Mouse (Mus musculus): ENCODE measurements at regions not wholly inside any gene's neighbourhood (a gene's known extent, or its start where the extent isn't known, plus 50 kb on each side); places are given as distances from the start of the nearest gene placed in this dataset.

DNA sequence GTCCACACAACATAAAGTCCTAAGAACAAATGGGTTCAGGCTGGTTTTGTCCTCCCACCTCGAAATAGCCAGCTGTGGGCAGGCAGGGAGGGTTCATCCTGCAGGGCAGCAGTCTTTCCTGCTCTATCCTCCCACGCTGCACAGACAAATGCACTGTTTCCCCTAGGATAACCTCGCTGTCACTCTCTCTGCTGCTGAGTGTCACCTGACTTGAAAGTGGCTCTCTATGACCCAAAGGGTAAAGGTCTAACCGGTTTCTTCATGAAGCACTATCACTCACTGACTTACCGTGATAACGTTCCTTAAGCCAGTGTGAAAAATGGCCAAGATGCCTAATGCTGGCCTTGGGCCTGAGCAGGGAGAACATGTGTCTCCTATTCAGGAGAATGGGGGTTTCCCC lies 78.2 kb upstream of the Spdye4c start:
- Histone ChIP-seq H3K9me3 (no peaks in the 10 kb centered on the region), H3K4me1 (0 out of 2 replicates have a peak, but pooled peaks cover 4% of the 10 kb centered on the region), H3K27me3 (ENCODE audit: poor library complexity, severe bottlenecking) (no peaks in the 10 kb centered on the region), H3K4me3 (no peak overlapping the region), H3K36me3 (replicated peaks) (no peaks in the 10 kb centered on the region), H3K27ac (no peak overlapping the region)
- WGBS, result 83% methylated on average over 6 of the region's 6 CpGs
- no peak for DNase-seq (ENCODE audit: extremely low spot score, low spot score)

DNA sequence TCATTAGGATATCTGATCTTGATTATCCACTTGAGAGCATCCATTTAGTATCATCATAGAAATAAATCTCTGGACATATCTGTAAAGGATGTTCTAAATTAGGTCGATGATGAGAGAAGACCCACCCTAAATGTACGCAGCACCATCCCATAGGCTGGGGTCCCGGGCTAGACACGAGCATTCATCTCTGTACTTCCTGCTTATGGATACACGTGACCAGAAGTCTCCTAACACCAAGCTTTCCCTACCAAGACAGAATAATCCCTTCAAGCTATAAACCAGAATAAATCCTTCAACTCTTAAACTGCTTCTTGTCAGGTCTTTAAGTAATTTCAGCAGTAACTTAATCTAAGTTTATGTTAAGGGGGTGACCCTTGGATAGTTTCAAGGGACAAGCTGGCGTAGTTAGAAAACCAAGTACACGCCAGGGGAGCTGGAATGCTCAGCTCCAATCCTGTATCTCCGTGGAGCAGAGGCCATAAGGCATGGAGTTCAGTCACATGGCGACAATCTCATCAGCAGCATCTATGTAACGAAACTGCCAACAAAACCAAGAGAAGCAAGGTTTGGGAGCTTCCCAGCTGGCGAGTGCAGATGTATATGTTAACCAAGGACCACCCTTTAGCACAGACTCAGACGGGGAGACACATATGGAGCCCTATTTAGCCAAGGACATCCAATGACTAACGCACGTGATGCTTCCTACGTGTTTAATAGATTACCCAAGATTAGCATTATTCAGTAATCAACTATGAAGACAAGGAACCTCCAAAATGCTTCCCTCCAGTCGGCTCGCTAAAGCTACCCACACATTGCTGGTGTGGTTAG lies 76.3 kb upstream of the Spdye4c start:
- Histone ChIP-seq H3K9me3 (no peaks in the 10 kb centered on the region), H3K27ac (no peak overlapping the region), H3K4me1 (no peaks in the 10 kb centered on the region), H3K36me3 (replicated peaks) (no peaks in the 10 kb centered on the region), H3K27me3 (ENCODE audit: poor library complexity, severe bottlenecking) (no peaks in the 10 kb centered on the region), H3K4me3 (no peak overlapping the region)
- DNase-seq (ENCODE audit: extremely low spot score, low spot score), result no peak
- WGBS, result 91% methylated on average over 17 of the region's 17 CpGs

DNA sequence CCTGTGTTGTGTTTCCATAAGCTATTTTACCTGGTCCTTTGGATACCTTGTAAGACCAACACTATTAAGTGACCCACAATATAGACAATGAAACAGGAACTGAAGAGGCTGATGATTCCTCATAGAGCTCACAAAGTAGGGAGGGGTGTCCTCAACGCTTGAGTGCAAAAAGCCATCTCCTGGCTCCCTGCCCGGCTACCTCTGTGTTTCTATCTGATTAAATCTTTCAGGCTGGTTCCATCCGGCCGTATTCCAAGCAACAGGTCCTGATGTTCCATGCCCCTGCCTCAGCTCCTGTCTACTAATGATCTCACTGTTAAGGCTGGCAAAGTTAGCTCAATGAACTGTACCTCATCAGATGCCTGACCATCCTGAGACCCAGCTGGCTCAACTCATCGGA lies 75.3 kb upstream of the Spdye4c start:
- no peaks in the 10 kb centered on the region for H3K36me3 ChIP-seq (replicated peaks)
- H3K4me3 ChIP-seq, result no peak overlapping the region
- WGBS, result 91% methylated on average over 5 of the region's 5 CpGs
- no peaks in the 10 kb centered on the region for H3K9me3 ChIP-seq
- DNase-seq (ENCODE audit: extremely low spot score, low spot score), result no peak
- no peaks in the 10 kb centered on the region for H3K4me1 ChIP-seq
- no peaks in the 10 kb centered on the region for H3K27me3 ChIP-seq (ENCODE audit: poor library complexity, severe bottlenecking)
- H3K27ac ChIP-seq, result no peak overlapping the region

DNA sequence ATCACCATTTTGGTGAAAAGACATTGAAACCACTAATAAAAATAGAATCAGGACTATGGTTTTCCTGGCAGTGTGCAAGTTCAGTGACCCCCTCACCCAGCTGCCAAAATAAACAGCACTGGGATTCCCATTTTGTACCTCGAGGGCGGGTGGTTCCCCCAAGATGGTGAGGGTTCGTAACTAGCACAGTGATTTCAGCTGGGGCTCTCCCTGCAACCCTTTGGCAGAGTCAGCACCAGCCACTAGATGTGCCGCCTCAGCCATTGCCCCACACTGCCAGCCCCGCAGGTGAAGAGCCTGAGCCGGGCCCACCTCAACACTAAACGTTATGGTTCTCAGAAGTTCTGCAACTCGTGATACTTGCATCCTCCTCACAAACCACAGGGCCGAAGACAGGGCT lies 74.3 kb upstream of the Spdye4c start:
- 88% methylated on average over 9 of the region's 9 CpGs for WGBS
- Histone ChIP-seq H3K4me1 (no peaks in the 10 kb centered on the region), H3K4me3 (no peak overlapping the region), H3K9me3 (no peaks in the 10 kb centered on the region), H3K27ac (no peak overlapping the region), H3K27me3 (ENCODE audit: poor library complexity, severe bottlenecking) (no peaks in the 10 kb centered on the region), H3K36me3 (replicated peaks) (no peaks in the 10 kb centered on the region)
- DNase-seq (ENCODE audit: extremely low spot score, low spot score), result no peak

DNA sequence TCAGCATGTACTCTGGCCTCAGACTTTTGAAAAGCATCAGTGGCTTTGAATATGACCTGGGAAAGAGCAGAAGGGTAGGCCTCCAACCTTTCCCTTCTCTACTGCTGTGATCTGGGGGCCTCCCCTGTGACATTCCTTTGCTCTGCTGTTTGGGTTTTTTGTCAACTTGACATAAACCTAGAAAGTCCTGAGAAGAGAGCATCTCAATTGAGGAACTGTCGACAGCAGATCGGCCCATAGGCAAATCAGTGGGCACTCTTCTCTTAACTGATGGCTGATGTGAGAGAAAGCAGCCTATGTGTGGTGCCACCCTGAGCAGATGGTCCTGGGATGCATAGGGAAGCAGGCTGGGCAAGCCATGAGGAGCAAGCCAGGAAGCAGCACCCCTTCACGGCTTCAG lies 72.9 kb upstream of the Spdye4c start:
- Histone ChIP-seq H3K36me3 (replicated peaks) (no peaks in the 10 kb centered on the region), H3K4me3 (no peak overlapping the region), H3K27me3 (ENCODE audit: poor library complexity, severe bottlenecking) (no peaks in the 10 kb centered on the region), H3K27ac (no peak overlapping the region), H3K4me1 (no peaks in the 10 kb centered on the region), H3K9me3 (no peaks in the 10 kb centered on the region)
- 92% methylated on average over 3 of the region's 3 CpGs for WGBS
- no peak for DNase-seq (ENCODE audit: extremely low spot score, low spot score)

DNA sequence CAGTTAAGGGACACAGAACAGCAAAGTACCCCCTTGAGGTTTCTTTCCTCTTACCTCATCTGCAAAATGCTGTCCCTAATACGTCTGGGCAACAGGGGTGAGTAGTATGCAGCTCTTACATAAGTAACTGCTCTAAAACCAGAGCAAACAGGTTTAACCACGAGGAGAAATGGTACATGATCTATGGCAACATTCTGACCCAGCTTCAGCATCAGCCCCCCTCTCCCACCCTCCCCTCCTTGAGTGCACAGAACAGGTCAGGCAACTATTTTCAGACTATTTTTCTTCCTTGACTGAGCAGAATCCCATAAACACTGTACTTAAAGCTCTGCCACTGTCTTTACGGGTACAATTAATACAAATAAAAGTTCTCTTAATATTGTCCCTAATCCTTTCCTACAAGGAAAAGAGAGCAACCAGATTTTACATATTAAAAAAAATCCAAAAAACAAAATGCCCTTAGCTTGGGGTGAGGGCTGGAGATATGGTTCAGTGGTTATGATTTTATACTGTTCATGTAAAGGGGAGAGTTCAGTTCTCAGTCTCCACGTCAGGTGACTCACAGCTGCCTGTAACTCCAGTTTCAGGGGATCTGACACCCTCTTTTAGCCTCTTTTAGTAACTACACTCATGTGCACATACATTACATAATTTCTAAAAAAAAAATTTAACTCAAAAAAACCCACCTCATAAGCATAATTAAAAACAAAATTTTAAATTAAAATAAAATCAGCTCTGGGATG lies 69.1 kb upstream of the Spdye4c start:
- Histone ChIP-seq H3K27ac (no peak overlapping the region), H3K4me3 (no peak overlapping the region), H3K36me3 (replicated peaks) (no peaks in the 10 kb centered on the region), H3K4me1 (no peaks in the 10 kb centered on the region), H3K27me3 (ENCODE audit: poor library complexity, severe bottlenecking) (no peaks in the 10 kb centered on the region), H3K9me3 (no peaks in the 10 kb centered on the region)
- WGBS, result 81% methylated on average over 4 of the region's 4 CpGs
- DNase-seq (ENCODE audit: extremely low spot score, low spot score), result no peak

DNA sequence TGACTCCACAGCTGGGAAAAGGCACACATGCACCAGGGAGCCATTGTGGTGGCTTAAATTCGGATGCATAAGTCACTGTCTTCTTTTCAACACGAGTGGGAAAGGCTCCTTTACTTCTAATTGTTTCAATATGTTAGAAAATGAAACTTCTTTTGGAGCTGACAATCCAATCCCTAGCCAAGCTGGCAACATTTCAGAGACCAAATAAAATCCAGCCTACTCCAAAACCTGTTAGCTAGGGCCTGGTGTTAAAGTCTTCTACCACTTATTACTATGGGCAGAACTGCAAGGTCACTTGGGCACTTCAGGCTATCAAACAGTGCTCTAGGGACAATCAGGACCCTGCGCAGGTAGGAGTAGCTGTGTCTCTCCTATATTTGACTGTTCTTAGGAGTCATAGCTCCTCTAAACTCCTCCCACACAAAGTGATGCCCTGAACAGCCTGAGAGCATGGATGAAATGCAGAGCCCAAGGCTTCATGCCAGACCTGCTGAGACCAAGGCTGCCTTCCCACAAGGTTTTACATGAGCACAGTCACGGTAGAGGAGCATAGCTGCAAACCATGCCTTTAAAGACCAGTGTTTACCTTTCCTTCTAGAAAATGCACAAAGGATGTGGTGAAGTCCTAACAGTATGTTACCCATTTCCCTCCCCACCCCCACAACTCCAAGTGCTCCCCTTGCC lies 67.4 kb upstream of the Spdye4c start:
- WGBS, result 78% methylated on average over 4 of the region's 4 CpGs
- H3K9me3 ChIP-seq, result no peaks in the 10 kb centered on the region
- DNase-seq (ENCODE audit: extremely low spot score, low spot score), result no peak
- no peaks in the 10 kb centered on the region for H3K36me3 ChIP-seq (replicated peaks)
- H3K27ac ChIP-seq, result no peak overlapping the region
- no peak overlapping the region for H3K4me3 ChIP-seq
- no peaks in the 10 kb centered on the region for H3K27me3 ChIP-seq (ENCODE audit: poor library complexity, severe bottlenecking)
- H3K4me1 ChIP-seq, result no peaks in the 10 kb centered on the region

DNA sequence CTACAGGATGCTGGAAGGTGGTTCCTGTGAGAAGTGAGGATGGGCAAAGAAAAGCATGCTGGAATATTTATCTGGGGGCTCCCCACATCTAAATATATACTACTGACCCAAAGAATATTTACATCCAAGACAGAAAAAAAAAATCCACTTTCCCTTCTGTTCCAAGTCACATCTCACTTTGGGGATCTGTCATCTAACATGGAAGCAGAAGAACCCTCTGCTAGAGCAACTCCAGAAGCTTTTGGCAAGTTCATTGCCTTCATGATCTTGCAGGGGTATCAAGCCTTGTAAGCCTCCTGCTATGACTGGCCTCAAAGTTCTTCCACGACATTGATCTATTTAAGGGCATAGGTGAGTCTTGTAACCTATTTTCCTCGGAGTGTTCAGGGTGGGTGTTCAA lies 64.9 kb upstream of the Spdye4c start:
- H3K27ac ChIP-seq, result no peak overlapping the region
- H3K4me3 ChIP-seq, result no peak overlapping the region
- no peaks in the 10 kb centered on the region for H3K9me3 ChIP-seq
- DNase-seq (ENCODE audit: extremely low spot score, low spot score), result no peak
- H3K36me3 ChIP-seq (replicated peaks), result no peaks in the 10 kb centered on the region
- no peaks in the 10 kb centered on the region for H3K27me3 ChIP-seq (ENCODE audit: poor library complexity, severe bottlenecking)
- WGBS, result 78% methylated on average over 2 of the region's 2 CpGs
- H3K4me1 ChIP-seq, result no peaks in the 10 kb centered on the region

DNA sequence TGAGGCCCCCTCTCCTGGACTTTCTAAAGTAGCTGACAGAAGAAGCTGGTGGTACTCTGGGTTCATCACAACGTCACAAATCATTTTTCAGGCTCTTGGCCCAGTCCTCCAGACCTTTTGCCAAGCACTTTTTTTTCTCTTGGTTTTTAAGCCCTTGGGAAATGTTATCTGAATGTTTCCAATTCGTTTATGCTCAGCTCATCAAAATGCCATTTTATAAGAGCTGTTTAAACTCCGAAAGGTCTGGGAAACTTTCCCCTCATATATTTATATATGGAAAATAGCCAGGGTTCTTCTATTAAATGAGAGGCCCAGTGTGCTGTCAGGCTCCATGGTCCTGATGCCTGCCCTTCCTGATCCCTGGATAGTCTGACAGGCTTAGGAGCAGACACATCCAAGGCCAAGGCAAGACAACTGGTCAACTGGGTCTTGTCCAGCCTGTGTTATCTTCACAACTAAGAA lies 64.1 kb upstream of the Spdye4c start:
- no peak for DNase-seq (ENCODE audit: extremely low spot score, low spot score)
- Histone ChIP-seq H3K9me3 (no peaks in the 10 kb centered on the region), H3K27me3 (ENCODE audit: poor library complexity, severe bottlenecking) (no peaks in the 10 kb centered on the region), H3K36me3 (replicated peaks) (no peaks in the 10 kb centered on the region), H3K4me1 (no peaks in the 10 kb centered on the region), H3K4me3 (no peak overlapping the region), H3K27ac (no peak overlapping the region)
- WGBS, result 80% methylated on average over 3 of the region's 3 CpGs

DNA sequence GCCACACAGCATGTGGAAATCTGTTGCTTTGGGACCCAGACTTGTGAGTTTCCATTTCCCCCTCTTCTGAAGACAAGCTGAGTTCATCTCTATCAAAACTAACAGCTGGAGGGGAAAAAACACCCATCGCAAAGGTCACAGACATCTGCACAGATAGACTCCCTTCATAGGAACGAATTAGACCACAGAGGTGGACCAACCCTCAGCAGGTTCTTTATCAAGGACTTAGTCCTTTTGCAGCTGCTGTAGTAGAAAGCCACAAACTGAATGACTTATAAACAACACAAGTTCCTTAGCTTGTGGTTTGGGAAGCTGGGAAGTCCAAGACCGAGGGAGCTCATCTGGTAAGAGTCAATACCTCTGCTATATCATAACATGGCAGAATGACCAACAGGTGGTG lies 54.7 kb upstream of the Spdye4c start:
- no peak for DNase-seq (ENCODE audit: extremely low spot score, low spot score)
- WGBS, result 83% methylated on average over 3 of the region's 3 CpGs
- Histone ChIP-seq H3K4me3 (no peak overlapping the region), H3K27me3 (ENCODE audit: poor library complexity, severe bottlenecking) (no peaks in the 10 kb centered on the region), H3K27ac (no peak overlapping the region), H3K4me1 (no peaks in the 10 kb centered on the region), H3K9me3 (peaks cover 8% of the 10 kb centered on the region; the same call in 1 of the 2 replicates), H3K36me3 (replicated peaks) (no peaks in the 10 kb centered on the region)

DNA sequence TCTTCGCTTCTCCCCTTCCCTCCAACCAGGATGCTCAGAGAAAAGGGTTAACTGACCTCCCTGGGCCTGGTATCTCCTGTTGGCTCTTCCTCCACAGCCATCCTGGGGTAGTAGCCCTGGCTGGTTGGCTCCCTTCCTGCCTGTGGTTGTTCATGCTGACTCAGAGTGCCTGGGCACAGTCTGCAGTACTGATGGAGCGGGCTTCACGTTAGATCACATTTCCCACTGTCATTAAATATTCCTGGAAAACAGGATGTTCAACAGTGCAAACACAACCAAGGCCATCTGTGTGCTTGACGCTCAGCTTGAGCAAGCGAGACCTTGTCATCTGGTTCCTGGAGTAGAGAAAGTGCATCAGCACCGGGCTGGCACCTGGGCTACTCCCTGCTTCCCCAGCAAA lies 53.6 kb upstream of the Spdye4c start:
- no peak for DNase-seq (ENCODE audit: extremely low spot score, low spot score)
- no peaks in the 10 kb centered on the region for H3K4me1 ChIP-seq

DNA sequence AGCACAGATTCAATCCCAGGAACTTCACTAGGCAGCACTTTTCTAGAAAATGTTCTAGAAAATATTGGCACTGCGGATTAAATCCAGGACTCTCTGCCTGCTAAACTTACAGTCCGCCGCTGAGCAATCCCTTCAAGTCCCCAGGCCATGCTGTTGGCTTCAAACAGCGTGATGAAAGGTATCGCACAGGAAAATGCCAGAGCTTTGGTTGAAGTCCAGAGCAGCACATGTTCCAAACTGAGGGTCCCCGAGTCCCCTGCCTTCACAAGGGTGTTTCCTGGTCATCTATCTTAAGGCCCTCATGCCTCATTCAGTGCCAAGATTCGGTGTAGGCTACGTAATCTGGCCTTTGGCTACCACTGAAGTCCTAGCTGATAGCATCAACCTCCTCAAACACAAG lies 52.3 kb upstream of the Spdye4c start:
- no peak for DNase-seq (ENCODE audit: extremely low spot score, low spot score)
- Histone ChIP-seq H3K4me1 (peaks cover 2% of the 10 kb centered on the region; the same call in 1 of the 2 replicates), H3K27me3 (ENCODE audit: poor library complexity, severe bottlenecking) (no peaks in the 10 kb centered on the region), H3K36me3 (replicated peaks) (no peaks in the 10 kb centered on the region), H3K27ac (no peak overlapping the region), H3K4me3 (no peak overlapping the region), H3K9me3 (peaks cover under 1% of the 10 kb centered on the region; the same call in 1 of the 2 replicates)
- WGBS, result 92% methylated on average over 8 of the region's 8 CpGs

More for the DNA sequence above, 53.6 kb upstream of the Spdye4c start:
- 91% methylated on average over 6 of the region's 6 CpGs for WGBS
- Histone ChIP-seq H3K36me3 (replicated peaks) (no peaks in the 10 kb centered on the region), H3K27me3 (ENCODE audit: poor library complexity, severe bottlenecking) (no peaks in the 10 kb centered on the region), H3K27ac (no peak overlapping the region), H3K9me3 (peaks cover 8% of the 10 kb centered on the region; the same call in 1 of the 2 replicates), H3K4me3 (no peak overlapping the region)
